Comparison of ENCODE assay signal across 9 mouse cellular contexts in genomic region chr7:19282791-19283405, GRCm38 (mm10). TPM values are rescaled to one million over a fixed set of nuclear protein-coding genes. Genes with fewer than 3 reads are reported as not detected.
DNase-seq lines count a peak whose midpoint lies in the region; ATAC-seq and TF ChIP-seq lines count a peak whose summit lies in the region.
"Had no signal": no experiment of that assay in that cellular context is flagged by ENCODE, and none has a peak within 500 bp of the region (broad histone marks: within the 10 kb centered on the region; RNA-seq: fewer than 3 reads in every experiment).

No protein-coding gene starts in this region.

- no peaks in the 10 kb centered on the region for H3K36me3 ChIP-seq in kidney, adult 2 months (ENCODE audit: control insufficient read depth, insufficient read depth, low read length)
- no peaks in the 10 kb centered on the region for H3K36me3 ChIP-seq in embryonic facial prominence, embryonic 12.5 days
- no peaks in the 10 kb centered on the region; the same call in 1 of the 2 replicates for H3K36me3 ChIP-seq in midbrain, embryonic 11.5 days (ENCODE audit: control insufficient read depth, insufficient read depth, low read length)
- H3K36me3 ChIP-seq in stomach, postnatal 0 days (ENCODE audit: control insufficient read depth, insufficient read depth, low read length) = no peaks in the 10 kb centered on the region

- peak; percentile 57 for DNase-seq in kidney, adult 2 months
- DNase-seq in kidney, adult 11 months = no peak
- peak; percentile 76 for DNase-seq in adrenal gland, adult 2 months
- peak; percentile 61 to 68 for DNase-seq in heart, postnatal 36 days
- peak; percentile 69 for DNase-seq in left cerebral cortex, postnatal 4 days
- DNase-seq in midbrain, embryonic 11.5 days (ENCODE audit: low spot score, missing footprints) = peak; percentile 96
- peak; percentile 77 for DNase-seq in stomach, postnatal 0 days (ENCODE audit: low spot score)

- no peak for TF ChIP-seq CTCF in kidney, adult 2 months (conservative IDR thresholded peaks at IDR 0.05; ENCODE audit: insufficient read depth, insufficient read length, low read depth, low read length)
- TF ChIP-seq CTCF in stomach, postnatal 0 days (IDR thresholded peaks at IDR 0.05; ENCODE audit: low read depth) = no peak

- H3K27ac ChIP-seq in kidney, adult 2 months (ENCODE audit: insufficient read depth, low read depth, low read length) = no peak overlapping the region
- peak overlapping the region; percentile 54; the same call in 1 of the 2 replicates for H3K27ac ChIP-seq in embryonic facial prominence, embryonic 12.5 days
- peak overlapping the region; percentile 68 for H3K27ac ChIP-seq in midbrain, embryonic 11.5 days (ENCODE audit: low read depth, low read length)
- 0 out of 2 replicates have a peak overlapping the region, but pooled peaks have one; percentile 30 for H3K27ac ChIP-seq in stomach, postnatal 0 days (replicated peaks)

- intact Hi-C loops in heart, postnatal 36 days (cut with DNase I) = loop anchor here (1.0 to 5.0 kb wide), 2 partner anchors 44 to 106 kb away; partner anchors contain the start of gene Eml2
- intact Hi-C loops in left cerebral cortex, postnatal 4 days (cut with DNase I) = loop anchor here (10.0 kb wide), 1 partner anchor 48 kb away; no protein-coding TSS in a partner anchor

- under 1% methylated on average over 35 of the region's 35 CpGs for WGBS in kidney, adult 2 months
- WGBS in embryonic facial prominence, embryonic 12.5 days = 2% methylated on average over 34 of the region's 35 CpGs
- WGBS in midbrain, embryonic 11.5 days = under 1% methylated on average over 26 of the region's 35 CpGs
- 3% methylated on average over 35 of the region's 35 CpGs for WGBS in stomach, postnatal 0 days

- TF ChIP-seq POLR2A in kidney, adult 2 months (IDR thresholded peaks at IDR 0.05; ENCODE audit: low read depth, low read length) = no peak

- peak; percentile 54 for ATAC-seq in embryonic facial prominence, embryonic 12.5 days (ENCODE audit: insufficient number of reproducible peaks, insufficient read depth, low FRiP score, low TSS enrichment)
- peak; percentile 83 for ATAC-seq in midbrain, embryonic 11.5 days (ENCODE audit: low FRiP score)
- ATAC-seq in stomach, postnatal 0 days (ENCODE audit: low FRiP score, low TSS enrichment) = peak; percentile 64

- no peak for TF ChIP-seq EP300 in stomach, postnatal 0 days (optimal IDR thresholded peaks at IDR 0.05)

- H3K4me2 ChIP-seq in embryonic facial prominence, embryonic 12.5 days (replicated peaks) = peak overlapping the region; percentile 90
- peak overlapping the region; percentile 71 for H3K4me2 ChIP-seq in midbrain, embryonic 11.5 days
- H3K4me2 ChIP-seq in stomach, postnatal 0 days (replicated peaks; ENCODE audit: low read depth) = peak overlapping the region; percentile 92

- H3K9me3 ChIP-seq in embryonic facial prominence, embryonic 12.5 days = no peaks in the 10 kb centered on the region
- H3K9me3 ChIP-seq in midbrain, embryonic 11.5 days (ENCODE audit: control insufficient read depth, low read length) = no peaks in the 10 kb centered on the region
- no peaks in the 10 kb centered on the region for H3K9me3 ChIP-seq in stomach, postnatal 0 days (ENCODE audit: control insufficient read depth, low read length)

- H3K4me1 ChIP-seq in kidney, adult 2 months (ENCODE audit: control insufficient read depth, insufficient read depth, low read length) = no peaks in the 10 kb centered on the region
- peaks cover 11% of the 10 kb centered on the region; the same call in 1 of the 2 replicates for H3K4me1 ChIP-seq in embryonic facial prominence, embryonic 12.5 days
- peaks cover 10% of the 10 kb centered on the region for H3K4me1 ChIP-seq in midbrain, embryonic 11.5 days (ENCODE audit: control insufficient read depth, insufficient read depth, low read length)
- no peaks in the 10 kb centered on the region for H3K4me1 ChIP-seq in stomach, postnatal 0 days (replicated peaks; ENCODE audit: control insufficient read depth, insufficient read depth)

- H3K27me3 ChIP-seq in kidney, adult 2 months (replicated peaks; ENCODE audit: control insufficient read depth, insufficient read depth, low read length) = 0 out of 2 replicates have a peak, but pooled peaks cover 2% of the 10 kb centered on the region
- H3K27me3 ChIP-seq in embryonic facial prominence, embryonic 12.5 days = peaks cover 57% of the 10 kb centered on the region
- H3K27me3 ChIP-seq in midbrain, embryonic 11.5 days (ENCODE audit: control insufficient read depth, insufficient read depth, low read length) = peaks cover 30% of the 10 kb centered on the region
- H3K27me3 ChIP-seq in stomach, postnatal 0 days (ENCODE audit: control insufficient read depth, insufficient read depth, low read length) = peaks cover 13% of the 10 kb centered on the region; the same call in 1 of the 2 replicates

- H3K4me3 ChIP-seq in kidney, adult 2 months (ENCODE audit: insufficient read depth, low read depth, low read length) = peak overlapping the region; percentile 23
- peak overlapping the region; percentile 53 for H3K4me3 ChIP-seq in embryonic facial prominence, embryonic 12.5 days
- peak overlapping the region; percentile 76 for H3K4me3 ChIP-seq in midbrain, embryonic 11.5 days (ENCODE audit: low read depth, low read length)
- H3K4me3 ChIP-seq in stomach, postnatal 0 days (ENCODE audit: low read depth, low read length) = peak overlapping the region; percentile 53

- peak overlapping the region; percentile 48 for H3K9ac ChIP-seq in embryonic facial prominence, embryonic 12.5 days
- peak overlapping the region; percentile 96 for H3K9ac ChIP-seq in midbrain, embryonic 11.5 days (ENCODE audit: low read length)
- peak overlapping the region; percentile 47; the same call in 1 of the 2 replicates for H3K9ac ChIP-seq in stomach, postnatal 0 days (ENCODE audit: low read length)

RNA-seq across cellular contexts. Expression of gene Rtn2, which starts 0.5 kb away (rescaled TPM):
- polyA plus RNA-seq in kidney, adult 2 months (2012; rRNA removed) = 7.6 and 19.1 TPM in 2 replicates
- total RNA-seq in adrenal gland, adult 2 months (2021) = 1 to 10 TPM; 4.2 to 7.4 TPM
- 14.6 and 19.4 TPM in 2 replicates for polyA plus RNA-seq in adrenal gland, adult 2 months (2012; rRNA removed)
- 17.9 and 21.4 TPM in 2 replicates for polyA plus RNA-seq in embryonic facial prominence, embryonic 12.5 days (2016; fragmentation: Nextera tagmentation; extraction: Ambion mirVana)
- 100 to 1,000 TPM; 137 to 148 TPM for total RNA-seq in heart, postnatal 36 days (2021)
- 100 to 1,000 TPM; 154 to 161 TPM for total RNA-seq in left cerebral cortex, postnatal 4 days (2021)
- polyA plus RNA-seq in midbrain, embryonic 11.5 days (2014; fragmentation: Nextera tagmentation; extraction: Ambion mirVana) = 48.5 and 53.2 TPM in 2 replicates
- polyA plus RNA-seq in stomach, postnatal 0 days (2015; fragmentation: Nextera tagmentation; extraction: Ambion mirVana) = 10.1 and 12.1 TPM in 2 replicates

RNA-seq across cellular contexts. Expression of gene Ppm1n, which starts 3.0 kb away (rescaled TPM):
- polyA plus RNA-seq in kidney, adult 2 months (2012; rRNA removed) = not detected in 2 replicates
- not detected for total RNA-seq in adrenal gland, adult 2 months (2021)
- polyA plus RNA-seq in adrenal gland, adult 2 months (2012; rRNA removed) = 0.09 and 0.68 TPM in 2 replicates
- polyA plus RNA-seq in embryonic facial prominence, embryonic 12.5 days (2016; fragmentation: Nextera tagmentation; extraction: Ambion mirVana) = 0.18 TPM in 1 of 2 replicates, not detected in the other
- not detected for total RNA-seq in heart, postnatal 36 days (2021)
- under 1 TPM; 0.60 to 0.64 TPM for total RNA-seq in left cerebral cortex, postnatal 4 days (2021)
- polyA plus RNA-seq in midbrain, embryonic 11.5 days (2014; fragmentation: Nextera tagmentation; extraction: Ambion mirVana) = 0.18 and 0.50 TPM in 2 replicates
- 0.17 and 0.21 TPM in 2 replicates for polyA plus RNA-seq in stomach, postnatal 0 days (2015; fragmentation: Nextera tagmentation; extraction: Ambion mirVana)
- total RNA-seq: adrenal gland, adult 18-20 months had no signal

RNA-seq across cellular contexts. Expression of gene Vasp, which starts 11.3 kb away (rescaled TPM):
- polyA plus RNA-seq in kidney, adult 2 months (2012; rRNA removed) = 69.5 and 71.5 TPM in 2 replicates
- total RNA-seq in adrenal gland, adult 2 months (2021) = 10 to 100 TPM; 45.8 to 55.8 TPM
- polyA plus RNA-seq in adrenal gland, adult 2 months (2012; rRNA removed) = 136 and 143 TPM in 2 replicates
- polyA plus RNA-seq in embryonic facial prominence, embryonic 12.5 days (2016; fragmentation: Nextera tagmentation; extraction: Ambion mirVana) = 68.2 and 69.3 TPM in 2 replicates
- 10 to 100 TPM; 32.6 to 36.1 TPM for total RNA-seq in heart, postnatal 36 days (2021)
- 10 to 100 TPM; 45.3 to 46.6 TPM for total RNA-seq in left cerebral cortex, postnatal 4 days (2021)
- polyA plus RNA-seq in midbrain, embryonic 11.5 days (2014; fragmentation: Nextera tagmentation; extraction: Ambion mirVana) = 46.0 and 46.9 TPM in 2 replicates
- polyA plus RNA-seq in stomach, postnatal 0 days (2015; fragmentation: Nextera tagmentation; extraction: Ambion mirVana) = 108 and 120 TPM in 2 replicates

RNA-seq across cellular contexts. Expression of gene Fosb, which starts 27.0 kb away (rescaled TPM):
- polyA plus RNA-seq in kidney, adult 2 months (2012; rRNA removed) = 0.17 and 0.19 TPM in 2 replicates
- total RNA-seq in adrenal gland, adult 2 months (2021) = 10 to 100 TPM in 1 of 2 experiments, 1 to 10 TPM in 1; 5.8 to 34.5 TPM
- polyA plus RNA-seq in adrenal gland, adult 2 months (2012; rRNA removed) = 2.6 and 3.2 TPM in 2 replicates
- polyA plus RNA-seq in embryonic facial prominence, embryonic 12.5 days (2016; fragmentation: Nextera tagmentation; extraction: Ambion mirVana) = 0.05 TPM in 1 of 2 replicates, not detected in the other
- under 1 TPM; 0.14 to 0.86 TPM for total RNA-seq in heart, postnatal 36 days (2021)
- 1 to 10 TPM; 1.2 to 1.3 TPM for total RNA-seq in left cerebral cortex, postnatal 4 days (2021)
- 0.04 TPM in 1 of 2 replicates, not detected in the other for polyA plus RNA-seq in midbrain, embryonic 11.5 days (2014; fragmentation: Nextera tagmentation; extraction: Ambion mirVana)
- polyA plus RNA-seq in stomach, postnatal 0 days (2015; fragmentation: Nextera tagmentation; extraction: Ambion mirVana) = 0.21 and 0.38 TPM in 2 replicates

RNA-seq across cellular contexts. Expression of gene Opa3, which starts 54.8 kb away (rescaled TPM):
- 41.7 and 48.5 TPM in 2 replicates for polyA plus RNA-seq in kidney, adult 2 months (2012; rRNA removed)
- 10 to 100 TPM; 31.2 to 43.5 TPM for total RNA-seq in adrenal gland, adult 2 months (2021)
- polyA plus RNA-seq in adrenal gland, adult 2 months (2012; rRNA removed) = 30.2 and 32.3 TPM in 2 replicates
- polyA plus RNA-seq in embryonic facial prominence, embryonic 12.5 days (2016; fragmentation: Nextera tagmentation; extraction: Ambion mirVana) = 38.2 and 40.1 TPM in 2 replicates
- total RNA-seq in heart, postnatal 36 days (2021) = 10 to 100 TPM; 53.9 to 62.9 TPM
- total RNA-seq in left cerebral cortex, postnatal 4 days (2021) = 10 to 100 TPM; 33.8 to 35.0 TPM
- 42.4 and 44.0 TPM in 2 replicates for polyA plus RNA-seq in midbrain, embryonic 11.5 days (2014; fragmentation: Nextera tagmentation; extraction: Ambion mirVana)
- 20.3 and 20.7 TPM in 2 replicates for polyA plus RNA-seq in stomach, postnatal 0 days (2015; fragmentation: Nextera tagmentation; extraction: Ambion mirVana)

Comparison
In these comparisons a context has a peak if more than half of its experiments do, and no peak if none do; other contexts are left out.
1. H3K4me3 ChIP-seq: peak in every context shown above with its lines; median percentile 76 in midbrain, embryonic 11.5 days; 53 in embryonic facial prominence, embryonic 12.5 days; 53 in stomach, postnatal 0 days; 23 in kidney, adult 2 months.